Mouse (Mus musculus) limb, embryonic 12.5 days (tissue): ENCODE measurements around the gene Shmt1. TPM values are rescaled to one million over a fixed set of nuclear protein-coding genes. Genes with fewer than 3 reads are reported as not detected.
A peak's percentile ranks its signal among the peaks of the same experiment; 100 is the strongest.

Experiments
- ATAC-seq: fragments of 200-750 bp; cut with Nextera tagmentation; 2 replicates; pipeline ENCODE4 v1.8.0; 2017; ENCODE audit warnings: low read depth, moderate TSS enrichment; ENCODE audit not compliant: insufficient number of reproducible peaks, insufficient read depth, low FRiP score, low TSS enrichment
- H3K27ac ChIP-seq: fragments of 300-500 bp; sonication (generic); 2 replicates; pipeline ENCODE4 v1.5.1; 2016; ENCODE audit warnings: mild to moderate bottlenecking, moderate library complexity
- H3K27me3 ChIP-seq: fragments of 300-500 bp; sonication (generic); 2 replicates; pipeline ENCODE4 v1.6.1; 2016; ENCODE audit warnings: mild to moderate bottlenecking, moderate library complexity
- H3K36me3 ChIP-seq: fragments of 300-500 bp; sonication (generic); 2 replicates; pipeline ENCODE4 v1.6.1; 2016; ENCODE audit warnings: mild to moderate bottlenecking, moderate library complexity
- H3K4me1 ChIP-seq: fragments of 300-500 bp; sonication (generic); replicated peaks from 2 replicates; pipeline ENCODE4 v1.6.1; 2016
- H3K4me2 ChIP-seq: fragments of 300-500 bp; sonication (generic); 2 replicates; pipeline ENCODE4 v1.6.1; 2016; ENCODE audit warnings: mild to moderate bottlenecking, moderate library complexity
- H3K4me3 ChIP-seq: fragments of 300-500 bp; sonication (generic); replicated peaks from 2 replicates; pipeline ENCODE4 v1.5.1; 2016; ENCODE audit warnings: mild to moderate bottlenecking
- H3K9ac ChIP-seq: fragments of 300-500 bp; sonication (generic); replicated peaks from 2 replicates; pipeline ENCODE4 v1.6.1; 2016; ENCODE audit warnings: mild to moderate bottlenecking, moderate library complexity
- H3K9me3 ChIP-seq: fragments of 300-500 bp; sonication (generic); 2 replicates; pipeline ENCODE4 v1.6.1; 2016; ENCODE audit warnings: mild to moderate bottlenecking, moderate library complexity
- WGBS: fragments of 180-500 bp; shearing (Covaris S2); methylation state at CpG from one replicate; pipeline ENCODE4 v1.1.7; 2016; 5-methylcytosine and 5-hydroxymethylcytosine counted together
- polyA plus RNA-seq: library from polyadenylated mRNA; unstranded; fragments of >200 nt; fragmentation: Nextera tagmentation; extraction: Ambion mirVana; gene quantifications from 2 replicates; pipeline ENCODE4 v1.2.1, GENCODE M21; 2016

Shmt1 gene
- polyA plus RNA-seq, 1 experiment from 2014 or later: 66.3 TPM

DNA sequence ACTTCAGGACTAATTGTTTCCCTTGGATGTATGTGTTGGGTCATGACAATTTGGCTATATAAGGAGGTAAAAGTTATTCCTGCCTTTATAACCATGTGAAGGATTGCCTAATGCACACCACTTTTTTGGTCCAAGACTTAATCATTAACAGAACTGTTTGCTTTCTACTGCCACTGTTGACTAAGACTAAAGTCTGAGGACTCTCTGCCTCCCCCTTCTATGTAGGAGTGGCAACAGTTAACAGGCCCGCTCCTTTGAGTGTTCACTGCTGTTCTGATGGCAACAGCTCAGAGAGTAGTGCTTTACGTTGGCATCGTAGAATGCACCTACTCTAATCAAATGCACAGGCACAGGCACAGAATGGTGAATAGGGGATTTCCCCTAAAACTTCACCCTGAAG lies 13.7 kb upstream of the Shmt1 start:
- Histone ChIP-seq H3K27me3 (no peaks in the 10 kb centered on the region), H3K9ac (no peak overlapping the region), H3K9me3 (no peaks in the 10 kb centered on the region), H3K27ac (no peak overlapping the region), H3K4me1 (no peaks in the 10 kb centered on the region), H3K4me2 (no peak overlapping the region), H3K36me3 (no peaks in the 10 kb centered on the region), H3K4me3 (no peak overlapping the region)
- no peak for ATAC-seq
- 79% methylated on average over 3 of the region's 3 CpGs for WGBS

DNA sequence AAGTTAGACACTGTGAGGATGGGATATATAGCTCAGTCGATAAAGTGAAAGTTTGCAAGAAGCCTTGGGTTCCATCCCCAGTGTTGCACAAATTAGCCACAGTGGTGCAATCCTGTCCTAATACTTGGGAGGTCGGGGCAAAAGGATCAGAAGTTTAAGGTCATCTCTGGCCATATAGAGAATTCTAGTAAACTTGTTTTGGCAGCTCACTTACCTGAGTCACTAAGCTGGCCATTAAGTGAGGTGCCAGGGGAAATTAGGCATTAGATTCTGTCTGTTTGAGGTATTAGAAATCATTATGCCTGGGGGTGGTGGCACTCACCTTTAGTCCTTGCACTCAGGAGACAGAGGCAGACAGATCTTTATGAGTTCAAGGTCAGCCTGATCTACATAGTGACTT lies 12.3 kb upstream of the Shmt1 start:
- Histone ChIP-seq H3K27ac (no peak overlapping the region), H3K27me3 (no peaks in the 10 kb centered on the region), H3K4me3 (no peak overlapping the region), H3K9me3 (no peaks in the 10 kb centered on the region), H3K36me3 (no peaks in the 10 kb centered on the region), H3K4me2 (no peak overlapping the region), H3K9ac (no peak overlapping the region), H3K4me1 (no peaks in the 10 kb centered on the region)
- no peak for ATAC-seq
- 61% methylated on average over 2 of the region's 2 CpGs for WGBS

DNA sequence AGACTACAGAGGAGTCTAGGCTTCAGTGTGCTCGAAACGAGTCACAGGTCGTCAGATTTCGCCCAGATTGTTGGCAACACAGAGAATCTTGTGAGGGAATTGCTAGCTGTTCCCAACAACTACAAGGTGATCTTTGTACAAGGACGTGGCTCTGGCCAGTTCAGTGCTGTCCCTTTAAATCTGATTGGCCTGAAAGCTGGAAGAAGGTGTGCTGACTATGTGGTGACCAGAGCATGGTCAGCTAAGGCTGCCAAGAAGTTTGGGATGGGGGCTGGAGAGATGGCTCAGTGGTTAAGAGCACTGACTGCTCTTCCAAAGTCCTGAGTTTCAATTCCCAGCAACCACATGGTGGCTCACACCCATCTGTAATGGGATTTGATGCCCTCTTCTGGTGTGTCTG lies 4.9 kb upstream of the Shmt1 start:
- H3K4me1 ChIP-seq: no peaks in the 10 kb centered on the region
- no peak overlapping the region for H3K4me3 ChIP-seq
- no peak overlapping the region for H3K27ac ChIP-seq
- 74% methylated on average over 5 of the region's 5 CpGs for WGBS
- H3K27me3 ChIP-seq: peaks cover 4% of the 10 kb centered on the region; the same call in 1 of the 2 replicates
- no peaks in the 10 kb centered on the region for H3K9me3 ChIP-seq
- ATAC-seq: no peak
- H3K4me2 ChIP-seq: no peak overlapping the region
- no peaks in the 10 kb centered on the region for H3K36me3 ChIP-seq
- no peak overlapping the region for H3K9ac ChIP-seq

DNA sequence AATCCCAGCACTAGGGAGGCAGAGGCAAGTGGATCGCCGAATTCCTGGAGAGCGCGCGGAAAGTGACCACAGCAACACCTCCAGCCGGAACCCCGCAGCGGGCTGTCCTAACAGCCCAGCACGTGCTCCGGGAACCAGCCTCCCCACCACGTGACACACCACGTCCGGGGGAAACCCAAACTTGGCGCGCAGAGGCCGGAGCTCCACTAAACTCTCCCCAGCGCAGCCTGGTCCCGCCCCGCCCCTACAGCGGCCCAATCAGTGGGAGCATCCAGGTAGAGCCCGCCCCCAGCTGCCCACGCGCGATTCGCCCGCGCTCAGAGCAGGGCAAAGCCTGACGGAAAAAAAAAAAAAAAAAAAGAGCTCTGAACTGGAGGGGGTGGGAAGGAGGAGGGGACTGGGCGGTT lies 461 bp downstream of the Shmt1 start:
- H3K27ac ChIP-seq: no peak overlapping the region
- H3K27me3 ChIP-seq: peaks cover 4% of the 10 kb centered on the region; the same call in 1 of the 2 replicates
- peak overlapping the region; percentile 56 for H3K9ac ChIP-seq
- peak overlapping the region; percentile 51 for H3K4me3 ChIP-seq
- WGBS: 1% methylated on average over 29 of the region's 29 CpGs
- peak; percentile 100 for ATAC-seq
- H3K4me2 ChIP-seq: peak overlapping the region; percentile 79
- H3K4me1 ChIP-seq: peaks cover 20% of the 10 kb centered on the region
- no peaks in the 10 kb centered on the region for H3K36me3 ChIP-seq
- no peaks in the 10 kb centered on the region for H3K9me3 ChIP-seq

DNA sequence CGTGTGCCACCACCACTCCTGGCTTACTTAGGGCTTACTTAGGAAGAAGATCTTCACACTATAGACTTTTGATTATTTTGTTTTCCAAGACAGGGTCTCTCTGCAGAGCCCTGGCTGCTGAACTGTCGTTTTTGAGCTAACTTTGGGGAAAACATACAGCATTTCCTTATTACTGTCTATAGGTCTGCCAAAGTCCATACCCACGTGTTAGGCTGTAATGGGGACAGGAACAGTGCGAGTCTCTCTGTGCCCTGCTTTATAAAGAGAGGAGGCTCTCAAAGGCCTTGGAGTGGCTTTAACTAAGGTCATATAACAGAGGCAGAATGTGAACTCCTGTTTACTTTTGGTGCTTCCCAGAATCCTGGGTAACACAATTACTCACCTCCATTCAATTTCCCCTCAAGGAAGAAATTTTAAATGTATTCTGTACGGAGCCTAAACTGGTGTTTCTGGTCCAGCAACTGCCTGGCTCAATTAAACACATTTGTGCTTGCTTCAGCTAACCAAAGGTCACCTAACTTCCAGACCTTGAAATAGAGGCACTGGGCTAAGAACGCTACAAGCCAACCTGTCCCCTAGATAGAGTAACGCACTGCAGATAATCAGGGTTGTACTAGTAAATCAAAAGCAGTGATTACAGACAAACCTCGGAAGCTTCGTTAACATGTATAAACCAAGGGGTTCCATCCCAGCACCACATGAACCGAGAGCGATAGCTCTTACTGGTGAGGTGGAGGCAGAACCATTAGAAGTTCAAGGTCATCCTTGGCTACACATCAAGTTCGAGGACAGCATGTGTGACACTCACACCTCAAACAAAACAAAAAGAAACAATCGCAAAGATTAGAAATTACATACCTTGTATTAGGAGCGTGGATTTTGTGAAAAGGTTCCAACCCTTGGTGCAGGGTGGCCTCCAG lies 1.2 kb downstream of the Shmt1 start:
- Histone ChIP-seq H3K4me2 (peak overlapping the region; percentile 79), H3K36me3 (peaks cover 6% of the 10 kb centered on the region; the same call in 1 of the 2 replicates), H3K27ac (no peak overlapping the region), H3K27me3 (peaks cover 4% of the 10 kb centered on the region; the same call in 1 of the 2 replicates), H3K9me3 (no peaks in the 10 kb centered on the region), H3K4me1 (peaks cover 20% of the 10 kb centered on the region), H3K4me3 (peak overlapping the region; percentile 51), H3K9ac (peak overlapping the region; percentile 56; the same call in 1 of the 2 replicates)
- ATAC-seq: no peak
- WGBS: 9% methylated on average over 14 of the region's 14 CpGs

DNA sequence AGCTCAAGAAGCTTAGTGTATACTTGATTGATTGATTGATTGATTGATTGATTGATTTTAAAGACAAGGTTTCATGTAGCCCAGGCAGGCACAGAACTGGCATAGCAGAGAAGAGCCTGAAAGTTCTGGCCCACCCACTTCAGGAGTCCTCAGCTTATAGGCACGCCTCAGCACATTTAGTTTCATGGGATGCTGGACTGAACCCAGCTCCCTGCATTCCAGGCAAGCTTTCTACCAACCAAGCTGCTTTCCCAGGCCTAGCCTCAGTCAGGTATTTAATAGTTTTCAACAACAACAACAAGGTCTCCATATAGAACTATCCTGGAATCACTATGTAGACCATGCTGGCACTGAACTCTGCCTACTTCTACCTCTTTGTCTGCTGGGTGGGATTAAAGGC lies 2.0 kb downstream of the Shmt1 start:
- Histone ChIP-seq H3K36me3 (peaks cover 8% of the 10 kb centered on the region; the same call in 1 of the 2 replicates), H3K9me3 (no peaks in the 10 kb centered on the region), H3K4me2 (peak overlapping the region; percentile 79), H3K27me3 (peaks cover 4% of the 10 kb centered on the region; the same call in 1 of the 2 replicates), H3K4me1 (peaks cover 20% of the 10 kb centered on the region), H3K4me3 (peak overlapping the region; percentile 51), H3K27ac (no peak overlapping the region), H3K9ac (peak overlapping the region; percentile 35; the same call in 1 of the 2 replicates)
- no peak for ATAC-seq
- WGBS: 61% methylated on average over 1 of the region's 1 CpGs

DNA sequence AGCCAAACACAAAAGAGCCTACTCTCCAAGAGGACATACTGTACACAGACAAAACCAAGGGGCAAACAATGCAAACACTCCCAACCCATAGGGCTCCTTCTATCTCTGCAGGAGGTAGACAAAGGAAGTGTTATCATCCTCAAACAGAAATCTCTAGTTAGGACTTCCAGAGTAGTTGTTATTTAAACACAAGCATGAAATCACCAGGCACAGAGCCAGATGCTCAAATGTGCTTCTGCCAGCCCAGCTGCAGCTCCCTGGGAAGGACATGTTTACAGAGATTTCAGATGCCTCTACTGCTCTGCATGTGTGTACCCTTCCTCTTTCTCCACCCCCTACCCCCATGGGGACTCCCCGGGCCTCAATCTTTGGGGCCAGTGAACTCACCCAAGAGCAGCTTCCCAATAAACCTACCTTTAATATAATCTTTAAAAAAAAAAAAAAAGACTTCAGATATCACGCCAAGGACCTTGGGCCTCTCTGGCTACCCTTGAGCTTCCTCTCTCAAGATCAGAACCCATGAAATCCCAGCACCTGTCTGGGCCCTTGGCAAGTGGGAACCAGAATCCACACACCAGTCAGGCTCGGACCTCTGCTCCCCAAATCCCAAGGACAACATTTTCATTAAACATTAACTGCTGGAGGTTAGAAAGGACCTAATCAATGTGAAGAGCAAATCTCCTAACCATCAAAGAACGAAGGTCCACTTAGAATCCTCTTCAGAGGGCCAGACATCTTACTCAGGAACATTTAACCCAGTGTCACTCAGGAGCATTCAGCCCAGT lies 3.0 kb downstream of the Shmt1 start:
- H3K4me1 ChIP-seq: peaks cover 20% of the 10 kb centered on the region
- peaks cover 17% of the 10 kb centered on the region for H3K36me3 ChIP-seq
- no peak for ATAC-seq
- H3K4me3 ChIP-seq: no peak overlapping the region
- H3K9ac ChIP-seq: no peak overlapping the region
- no peaks in the 10 kb centered on the region for H3K9me3 ChIP-seq
- 0 out of 2 replicates have a peak overlapping the region, but pooled peaks have one; percentile 1 for H3K4me2 ChIP-seq
- no peak overlapping the region for H3K27ac ChIP-seq
- 85% methylated on average over 4 of the region's 4 CpGs for WGBS
- H3K27me3 ChIP-seq: peaks cover 4% of the 10 kb centered on the region; the same call in 1 of the 2 replicates

DNA sequence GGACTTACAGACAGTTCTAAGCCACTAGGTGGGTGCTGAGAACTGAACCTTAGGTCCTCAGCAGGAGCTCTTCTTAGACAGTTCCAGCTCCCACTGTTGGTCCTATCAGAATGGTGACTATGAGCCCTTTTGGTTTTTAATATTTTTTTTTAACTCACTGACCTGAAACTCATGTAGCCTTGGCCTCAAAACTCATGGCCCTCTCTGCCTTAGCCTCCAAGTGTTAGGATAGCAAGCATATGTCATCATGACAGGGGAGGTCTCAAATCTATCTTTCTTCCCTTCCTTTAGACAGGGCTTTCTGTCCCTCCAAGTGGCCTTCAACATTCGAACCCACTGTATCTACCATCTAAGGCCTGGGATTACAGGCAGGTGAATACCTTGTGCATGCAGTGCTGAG lies 10.6 kb downstream of the Shmt1 start:
- Histone ChIP-seq H3K4me1 (no peaks in the 10 kb centered on the region), H3K27ac (no peak overlapping the region), H3K4me3 (no peak overlapping the region), H3K9me3 (no peaks in the 10 kb centered on the region), H3K36me3 (peaks cover 77% of the 10 kb centered on the region), H3K27me3 (no peaks in the 10 kb centered on the region), H3K4me2 (no peak overlapping the region), H3K9ac (no peak overlapping the region)
- no peak for ATAC-seq
- WGBS: 81% methylated on average over 1 of the region's 1 CpGs

DNA sequence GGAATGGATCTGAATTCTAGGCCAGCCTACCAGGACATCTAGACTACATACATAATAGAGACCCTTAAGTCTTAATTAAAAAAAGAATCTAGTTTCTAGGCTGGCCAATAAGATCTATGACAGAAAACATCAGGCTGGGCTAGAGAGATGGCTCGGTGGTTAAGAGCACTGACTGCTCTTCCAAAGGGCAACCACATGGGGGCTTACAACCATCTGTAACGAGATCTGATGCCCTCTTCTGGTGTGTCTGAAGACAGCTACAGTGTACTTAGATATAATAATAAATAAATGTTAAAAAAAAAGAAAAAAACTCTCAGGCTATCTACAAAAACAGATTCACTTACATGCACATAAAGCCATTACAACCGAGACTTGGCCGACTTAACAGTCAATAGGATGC lies 11.5 kb downstream of the Shmt1 start:
- no peak overlapping the region for H3K9ac ChIP-seq
- 85% methylated on average over 4 of the region's 4 CpGs for WGBS
- no peaks in the 10 kb centered on the region for H3K27me3 ChIP-seq
- ATAC-seq: no peak
- no peaks in the 10 kb centered on the region for H3K4me1 ChIP-seq
- H3K4me3 ChIP-seq: no peak overlapping the region
- H3K27ac ChIP-seq: no peak overlapping the region
- H3K36me3 ChIP-seq: peaks cover 73% of the 10 kb centered on the region
- no peak overlapping the region for H3K4me2 ChIP-seq
- no peaks in the 10 kb centered on the region for H3K9me3 ChIP-seq

DNA sequence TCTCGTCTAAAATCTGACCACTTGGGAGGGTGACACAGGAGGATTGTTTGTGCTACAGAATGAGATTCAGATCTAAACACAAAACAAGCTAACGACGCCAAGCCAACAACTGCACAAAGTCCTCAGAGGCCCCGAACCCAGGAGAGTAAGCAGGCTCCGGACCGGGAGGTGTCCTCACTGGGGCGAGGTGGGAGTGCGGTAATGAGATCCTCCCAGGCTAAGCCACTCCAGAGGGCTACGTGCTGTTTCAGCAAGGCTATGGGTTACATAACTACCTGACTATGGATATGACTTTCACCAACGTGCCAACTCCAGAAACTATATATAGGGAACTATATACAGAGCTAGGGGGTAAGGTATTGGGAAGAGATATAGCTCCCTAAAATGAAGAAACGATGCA lies 15.2 kb downstream of the Shmt1 start:
- Histone ChIP-seq H3K27ac (no peak overlapping the region), H3K36me3 (peaks cover 85% of the 10 kb centered on the region), H3K4me3 (no peak overlapping the region), H3K4me1 (no peaks in the 10 kb centered on the region), H3K4me2 (no peak overlapping the region), H3K27me3 (no peaks in the 10 kb centered on the region), H3K9me3 (no peaks in the 10 kb centered on the region), H3K9ac (no peak overlapping the region)
- 92% methylated on average over 11 of the region's 11 CpGs for WGBS
- no peak for ATAC-seq

DNA sequence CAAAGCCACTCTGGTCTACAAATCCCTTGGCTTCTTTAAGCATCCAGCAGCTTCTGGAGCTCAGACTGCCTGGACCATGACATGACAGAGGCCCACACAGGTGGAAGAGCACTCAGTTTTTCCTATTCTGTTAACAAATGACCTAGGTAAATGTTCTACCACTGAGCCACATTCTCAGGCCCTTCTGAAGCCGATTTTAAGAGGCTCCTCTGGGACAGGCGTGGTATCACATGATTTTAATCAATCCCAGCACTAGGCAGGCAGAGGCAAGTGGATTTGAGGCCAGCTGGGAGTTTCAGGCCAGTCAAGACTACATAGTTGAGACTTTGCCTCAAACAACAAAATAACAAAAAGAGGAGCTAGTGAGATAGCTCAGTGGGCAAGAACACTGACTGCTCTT lies 21.0 kb downstream of the Shmt1 start:
- WGBS: 53% methylated on average over 2 of the region's 2 CpGs
- no peak for ATAC-seq
- H3K4me2 ChIP-seq: no peak overlapping the region
- no peak overlapping the region for H3K27ac ChIP-seq
- H3K9ac ChIP-seq: no peak overlapping the region
- H3K9me3 ChIP-seq: no peaks in the 10 kb centered on the region
- peaks cover 88% of the 10 kb centered on the region for H3K36me3 ChIP-seq
- no peak overlapping the region for H3K4me3 ChIP-seq
- H3K27me3 ChIP-seq: no peaks in the 10 kb centered on the region
- no peaks in the 10 kb centered on the region for H3K4me1 ChIP-seq
